Mouse (Mus musculus) bone marrow macrophage, adult 2 months (primary cell): ENCODE data around the gene Col23a1.

Experiments used
- CTCF ChIP-seq: IDR thresholded peaks from 2 replicates; pipeline ENCODE4 v1.5.1; 2012; ENCODE audit warnings: low read depth, mild to moderate bottlenecking, low read length, moderate library complexity
- POLR2A ChIP-seq: IDR thresholded peaks from 2 replicates; pipeline ENCODE4 v1.6.1; 2012; ENCODE audit warnings: mild to moderate bottlenecking, low read depth, low read length, borderline replicate concordance

GRCm38 (mm10) chr11:51554590-51554989, 264.9 kb downstream of the Col23a1 start:
- TF ChIP-seq CTCF = no peak
- no peak for TF ChIP-seq POLR2A
